Mouse (Mus musculus) spleen, adult 2 months (tissue): ENCODE measurements around the gene Prm1.

ENCODE experiments used
- CTCF ChIP-seq: fragments of 200-500 bp; IDR thresholded peaks from 2 replicates; pipeline ENCODE4 v1.5.1; 2011; ENCODE audit warnings: mild to moderate bottlenecking, inconsistent platforms; ENCODE audit not compliant: insufficient read depth, insufficient read length, insufficient replicate concordance; ENCODE audit errors: extremely low read depth
- POLR2A ChIP-seq: fragments of 200-500 bp; IDR thresholded peaks from 2 replicates; pipeline ENCODE4 v1.6.1; 2011; ENCODE audit warnings: low read depth, low read length, inconsistent platforms

DNA sequence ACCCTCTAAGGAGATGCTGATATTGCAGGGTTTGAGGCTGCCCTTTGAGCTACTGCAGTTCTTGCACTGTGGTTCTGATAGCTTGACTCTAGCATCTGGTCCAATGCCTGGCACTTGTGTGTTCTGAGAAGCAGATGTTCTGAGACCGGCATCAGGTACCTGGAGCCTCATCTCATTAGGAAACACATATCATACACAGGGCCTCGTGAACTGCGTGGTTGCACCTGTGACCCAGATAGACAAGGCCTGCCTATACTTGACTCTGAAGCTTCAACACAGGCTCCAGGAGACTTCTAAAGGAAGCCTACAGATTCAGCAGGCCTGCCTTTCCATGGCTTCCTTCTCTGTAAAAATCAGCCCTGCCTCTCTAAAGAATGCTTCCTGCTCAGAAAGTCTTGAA lies 30.7 kb upstream of the Prm1 start:
- TF ChIP-seq CTCF (no peak), POLR2A (no peak)
